Mouse (Mus musculus) liver (tissue): ENCODE results near the gene Dcun1d4.
"Not testable (repeated sequence)": the region's sequence is repeated elsewhere in the genome, so short reads cannot be mapped to it uniquely, and the experiment has no call there.

Experiments
- DNase-seq: peaks from one replicate; pipeline ENCODE4 v3.0.0-alpha.2; 2020; ENCODE audit warnings: mixed read lengths

Gene Dcun1d4

GRCm38 (mm10) chr5:73548838-73549237 is 68.0 kb downstream of the Dcun1d4 start:
- DNase-seq = no peak

GRCm38 (mm10) chr5:73551836-73552235 is 71.0 kb downstream of the Dcun1d4 start:
- no peak for DNase-seq

- DNase-seq = no peak
Measured at GRCm38 (mm10) chr5:73553903-73554302, 73.1 kb downstream of the Dcun1d4 start.

GRCm38 (mm10) chr5:73555096-73555852 is 74.5 kb downstream of the Dcun1d4 start:
- no peak for DNase-seq

- no peak for DNase-seq
Measured at GRCm38 (mm10) chr5:73556733-73557425, 76.1 kb downstream of the Dcun1d4 start.

- no peak for DNase-seq
Measured at GRCm38 (mm10) chr5:73558756-73559155, 78.0 kb downstream of the Dcun1d4 start.

- DNase-seq = no peak
Measured at GRCm38 (mm10) chr5:73564038-73564437, 83.2 kb downstream of the Dcun1d4 start.

GRCm38 (mm10) chr5:73566119-73566518 is 85.3 kb downstream of the Dcun1d4 start:
- DNase-seq = no peak

- DNase-seq = no peak
Measured at GRCm38 (mm10) chr5:73566892-73567291, 86.1 kb downstream of the Dcun1d4 start.

- peak; percentile 40 for DNase-seq
Measured at GRCm38 (mm10) chr5:73569181-73569580, 88.4 kb downstream of the Dcun1d4 start.

GRCm38 (mm10) chr5:73571395-73572156 is 90.8 kb downstream of the Dcun1d4 start:
- no peak for DNase-seq

- no peak for DNase-seq
Measured at GRCm38 (mm10) chr5:73572846-73573245, 92.0 kb downstream of the Dcun1d4 start.

- no peak for DNase-seq
Measured at GRCm38 (mm10) chr5:73573789-73574188, 93.0 kb downstream of the Dcun1d4 start.

- DNase-seq = no peak
Measured at GRCm38 (mm10) chr5:73574616-73575015, 93.8 kb downstream of the Dcun1d4 start.

- no peak for DNase-seq
Measured at GRCm38 (mm10) chr5:73576708-73577107, 95.9 kb downstream of the Dcun1d4 start.

GRCm38 (mm10) chr5:73578131-73578530 is 97.3 kb downstream of the Dcun1d4 start:
- DNase-seq = no peak

- not testable (repeated sequence) for DNase-seq
Measured at GRCm38 (mm10) chr5:73584011-73584410, 103.2 kb downstream of the Dcun1d4 start.

GRCm38 (mm10) chr5:73585212-73586115 is 104.7 kb downstream of the Dcun1d4 start:
- no peak for DNase-seq

- DNase-seq = no peak
Measured at GRCm38 (mm10) chr5:73586597-73586996, 105.8 kb downstream of the Dcun1d4 start.

- DNase-seq = no peak
Measured at GRCm38 (mm10) chr5:73587119-73587518, 106.3 kb downstream of the Dcun1d4 start.

- no peak for DNase-seq
Measured at GRCm38 (mm10) chr5:73598943-73599695, 118.3 kb downstream of the Dcun1d4 start.

GRCm38 (mm10) chr5:73599991-73600390 is 119.2 kb downstream of the Dcun1d4 start:
- no peak for DNase-seq
